Mouse (Mus musculus) embryonic fibroblast, embryonic 13.5 days (primary cell): ENCODE data around the gene Arrdc3.

Experiments
- CTCF ChIP-seq: IDR thresholded peaks from 2 replicates; pipeline ENCODE4 v1.5.1; 2011; ENCODE audit warnings: mild to moderate bottlenecking, control low read depth, low read length, moderate library complexity, borderline replicate concordance; ENCODE audit not compliant: insufficient read depth
- POLR2A ChIP-seq: IDR thresholded peaks from 2 replicates; pipeline ENCODE4 v1.6.1; 2011; ENCODE audit warnings: low read depth, mild to moderate bottlenecking, control low read depth, low read length, moderate library complexity

- no peak for TF ChIP-seq CTCF
- no peak for TF ChIP-seq POLR2A
These were observed 18.2 kb downstream of the Arrdc3 start for GRCm38 (mm10) chr13:80901432-80901831.
